Mouse (Mus musculus): ENCODE results near the gene Epha5. TPM values are rescaled to one million over a fixed set of nuclear protein-coding genes. Genes with fewer than 3 reads are reported as not detected.

Epha5 gene
- polyA plus RNA-seq, 1 experiment = 0.18 TPM

GRCm38 (mm10) chr5:84359430-84359829 is 57.8 kb downstream of the Epha5 start:
- H3K4me3 ChIP-seq (ENCODE audit: low read depth, low read length) = no peak overlapping the region

GRCm38 (mm10) chr5:84353069-84353468 is 64.1 kb downstream of the Epha5 start:
- Histone ChIP-seq H3K27ac (ENCODE audit: insufficient read depth, low read length) (no peak overlapping the region), H3K9ac (ENCODE audit: low read depth, poor library complexity, severe bottlenecking) (no peak overlapping the region), H3K36me3 (ENCODE audit: control insufficient read depth, insufficient read depth, low read length, poor library complexity, severe bottlenecking) (no peaks in the 10 kb centered on the region), H3K4me3 (ENCODE audit: low read depth, low read length) (no peak overlapping the region), H3K4me1 (ENCODE audit: control insufficient read depth, insufficient read depth, low read length) (no peaks in the 10 kb centered on the region), H3K9me3 (replicated peaks; ENCODE audit: control insufficient read depth, insufficient read depth, low read length, poor library complexity, severe bottlenecking) (no peaks in the 10 kb centered on the region), H3K27me3 (ENCODE audit: control insufficient read depth, insufficient read depth, low read length, poor library complexity, severe bottlenecking) (no peaks in the 10 kb centered on the region)
- TF ChIP-seq EP300 (IDR thresholded peaks at IDR 0.05; ENCODE audit: insufficient read depth, low read depth, low read length) = no peak
- TF ChIP-seq POLR2A (IDR thresholded peaks at IDR 0.05; ENCODE audit: insufficient read depth, low read length) = no peak
- TF ChIP-seq CTCF (IDR thresholded peaks at IDR 0.05; ENCODE audit: low read depth, low read length) = no peak

More at GRCm38 (mm10) chr5:84359430-84359829, 57.8 kb downstream of the Epha5 start:
- Histone ChIP-seq H3K27ac (ENCODE audit: insufficient read depth, low read length) (no peak overlapping the region), H3K9ac (ENCODE audit: low read depth, poor library complexity, severe bottlenecking) (no peak overlapping the region), H3K4me1 (ENCODE audit: control insufficient read depth, insufficient read depth, low read length) (no peaks in the 10 kb centered on the region), H3K27me3 (ENCODE audit: control insufficient read depth, insufficient read depth, low read length, poor library complexity, severe bottlenecking) (no peaks in the 10 kb centered on the region), H3K36me3 (ENCODE audit: control insufficient read depth, insufficient read depth, low read length, poor library complexity, severe bottlenecking) (no peaks in the 10 kb centered on the region), H3K9me3 (replicated peaks; ENCODE audit: control insufficient read depth, insufficient read depth, low read length, poor library complexity, severe bottlenecking) (no peaks in the 10 kb centered on the region)
- TF ChIP-seq CTCF (IDR thresholded peaks at IDR 0.05; ENCODE audit: low read depth, low read length) (no peak), POLR2A (IDR thresholded peaks at IDR 0.05; ENCODE audit: insufficient read depth, low read length) (no peak), EP300 (IDR thresholded peaks at IDR 0.05; ENCODE audit: insufficient read depth, low read depth, low read length) (no peak)

- H3K36me3 ChIP-seq (ENCODE audit: control insufficient read depth, insufficient read depth, low read length, poor library complexity, severe bottlenecking) = no peaks in the 10 kb centered on the region
- TF ChIP-seq CTCF (IDR thresholded peaks at IDR 0.05; ENCODE audit: low read depth, low read length) = no peak
- no peak for TF ChIP-seq POLR2A (IDR thresholded peaks at IDR 0.05; ENCODE audit: insufficient read depth, low read length)
- no peak for TF ChIP-seq EP300 (IDR thresholded peaks at IDR 0.05; ENCODE audit: insufficient read depth, low read depth, low read length)
- no peak overlapping the region for H3K4me3 ChIP-seq (ENCODE audit: low read depth, low read length)
- no peak overlapping the region for H3K27ac ChIP-seq (ENCODE audit: insufficient read depth, low read length)
- no peak overlapping the region for H3K9ac ChIP-seq (ENCODE audit: low read depth, poor library complexity, severe bottlenecking)
- no peaks in the 10 kb centered on the region for H3K27me3 ChIP-seq (ENCODE audit: control insufficient read depth, insufficient read depth, low read length, poor library complexity, severe bottlenecking)
- no peaks in the 10 kb centered on the region for H3K9me3 ChIP-seq (replicated peaks; ENCODE audit: control insufficient read depth, insufficient read depth, low read length, poor library complexity, severe bottlenecking)
- no peaks in the 10 kb centered on the region for H3K4me1 ChIP-seq (ENCODE audit: control insufficient read depth, insufficient read depth, low read length)
Observed at GRCm38 (mm10) chr5:84346728-84347499, 70.3 kb downstream of the Epha5 start.

- TF ChIP-seq EP300 (IDR thresholded peaks at IDR 0.05; ENCODE audit: insufficient read depth, low read depth, low read length) = no peak
- TF ChIP-seq CTCF (IDR thresholded peaks at IDR 0.05; ENCODE audit: low read depth, low read length) = no peak
- no peak for TF ChIP-seq POLR2A (IDR thresholded peaks at IDR 0.05; ENCODE audit: insufficient read depth, low read length)
- Histone ChIP-seq H3K4me1 (ENCODE audit: control insufficient read depth, insufficient read depth, low read length) (no peaks in the 10 kb centered on the region), H3K36me3 (ENCODE audit: control insufficient read depth, insufficient read depth, low read length, poor library complexity, severe bottlenecking) (no peaks in the 10 kb centered on the region), H3K9ac (ENCODE audit: low read depth, poor library complexity, severe bottlenecking) (no peak overlapping the region), H3K27ac (ENCODE audit: insufficient read depth, low read length) (no peak overlapping the region), H3K4me3 (ENCODE audit: low read depth, low read length) (no peak overlapping the region), H3K9me3 (replicated peaks; ENCODE audit: control insufficient read depth, insufficient read depth, low read length, poor library complexity, severe bottlenecking) (no peaks in the 10 kb centered on the region), H3K27me3 (ENCODE audit: control insufficient read depth, insufficient read depth, low read length, poor library complexity, severe bottlenecking) (no peaks in the 10 kb centered on the region)
Observed at GRCm38 (mm10) chr5:84335834-84336465, 81.2 kb downstream of the Epha5 start.

GRCm38 (mm10) chr5:84334481-84334880 is 82.7 kb downstream of the Epha5 start:
- H3K36me3 ChIP-seq (ENCODE audit: control insufficient read depth, insufficient read depth, low read length, poor library complexity, severe bottlenecking) = no peaks in the 10 kb centered on the region
- no peak overlapping the region for H3K4me3 ChIP-seq (ENCODE audit: low read depth, low read length)
- H3K27me3 ChIP-seq (ENCODE audit: control insufficient read depth, insufficient read depth, low read length, poor library complexity, severe bottlenecking) = no peaks in the 10 kb centered on the region
- H3K4me1 ChIP-seq (ENCODE audit: control insufficient read depth, insufficient read depth, low read length) = no peaks in the 10 kb centered on the region
- H3K9me3 ChIP-seq (replicated peaks; ENCODE audit: control insufficient read depth, insufficient read depth, low read length, poor library complexity, severe bottlenecking) = no peaks in the 10 kb centered on the region
- H3K9ac ChIP-seq (ENCODE audit: low read depth, poor library complexity, severe bottlenecking) = no peak overlapping the region
- no peak overlapping the region for H3K27ac ChIP-seq (ENCODE audit: insufficient read depth, low read length)
- TF ChIP-seq EP300 (IDR thresholded peaks at IDR 0.05; ENCODE audit: insufficient read depth, low read depth, low read length) (no peak), CTCF (IDR thresholded peaks at IDR 0.05; ENCODE audit: low read depth, low read length) (no peak), POLR2A (IDR thresholded peaks at IDR 0.05; ENCODE audit: insufficient read depth, low read length) (no peak)

- no peaks in the 10 kb centered on the region for H3K36me3 ChIP-seq (ENCODE audit: control insufficient read depth, insufficient read depth, low read length, poor library complexity, severe bottlenecking)
- H3K27me3 ChIP-seq (ENCODE audit: control insufficient read depth, insufficient read depth, low read length, poor library complexity, severe bottlenecking) = no peaks in the 10 kb centered on the region
- no peaks in the 10 kb centered on the region for H3K4me1 ChIP-seq (ENCODE audit: control insufficient read depth, insufficient read depth, low read length)
- H3K9me3 ChIP-seq (replicated peaks; ENCODE audit: control insufficient read depth, insufficient read depth, low read length, poor library complexity, severe bottlenecking) = no peaks in the 10 kb centered on the region
- H3K4me3 ChIP-seq (ENCODE audit: low read depth, low read length) = no peak overlapping the region
- no peak overlapping the region for H3K27ac ChIP-seq (ENCODE audit: insufficient read depth, low read length)
- no peak overlapping the region for H3K9ac ChIP-seq (ENCODE audit: low read depth, poor library complexity, severe bottlenecking)
- no peak for TF ChIP-seq POLR2A (IDR thresholded peaks at IDR 0.05; ENCODE audit: insufficient read depth, low read length)
- no peak for TF ChIP-seq EP300 (IDR thresholded peaks at IDR 0.05; ENCODE audit: insufficient read depth, low read depth, low read length)
- TF ChIP-seq CTCF (IDR thresholded peaks at IDR 0.05; ENCODE audit: low read depth, low read length) = no peak
Observed at GRCm38 (mm10) chr5:84331631-84332030, 85.6 kb downstream of the Epha5 start.
